Comparison of ENCODE assay signal across 8 mouse cellular contexts in the genomic region with DNA sequence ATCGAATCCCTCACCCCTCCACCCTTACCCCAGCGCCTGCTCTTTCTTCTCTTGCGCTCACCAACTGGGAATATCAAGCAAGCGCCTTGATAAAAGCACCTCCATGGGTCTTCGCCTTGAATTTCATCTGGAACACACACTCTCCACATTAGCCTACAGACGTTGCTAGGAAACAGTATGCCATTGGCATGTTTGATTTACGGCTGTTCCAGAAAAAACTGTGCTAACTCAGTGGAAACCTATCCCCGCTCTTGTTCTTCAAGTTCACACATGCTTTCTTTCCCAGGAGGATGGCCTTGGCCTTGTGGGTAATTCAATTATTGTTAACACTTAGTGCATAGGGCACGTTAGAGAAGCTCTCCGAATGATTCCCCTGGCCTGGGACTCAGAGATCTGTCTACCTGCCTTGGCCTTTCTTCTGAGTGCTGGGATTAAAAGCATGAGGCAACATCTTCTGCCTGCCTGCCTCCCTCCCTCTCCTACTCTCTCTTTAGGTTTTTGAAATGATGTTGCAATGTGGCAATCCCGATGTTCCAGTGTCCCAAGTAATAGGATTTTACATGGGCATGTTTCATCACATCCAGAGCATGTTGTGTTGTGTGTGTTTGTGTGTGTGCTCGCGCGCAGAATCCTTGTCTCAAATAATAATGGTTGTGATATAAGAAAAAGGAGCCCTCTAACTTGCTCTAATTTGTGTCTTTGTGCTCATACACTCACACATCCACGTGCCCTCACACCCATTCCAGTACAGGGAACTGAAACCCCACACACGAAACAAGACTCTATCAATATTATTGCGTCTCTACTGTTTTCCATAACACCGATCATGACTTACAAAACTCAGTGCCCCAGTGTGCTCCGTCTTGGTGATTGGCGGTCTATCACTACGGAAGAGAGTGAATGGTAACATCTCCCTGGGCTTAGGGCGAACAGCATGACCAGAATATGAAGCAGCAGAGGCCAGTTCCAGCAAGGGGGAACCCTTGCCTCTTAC. TPM values are rescaled to one million over a fixed set of nuclear protein-coding genes. Genes with fewer than 3 reads are reported as not detected.
A peak's percentile ranks its signal among the peaks of the same experiment; 100 is the strongest.
DNase-seq lines count a peak whose midpoint lies in the region; ATAC-seq and TF ChIP-seq lines count a peak whose summit lies in the region.

No protein-coding gene starts in this region.

- H3K36me3 ChIP-seq in kidney, postnatal 0 days (ENCODE audit: insufficient read depth, low read length) = peaks cover 5% of the 10 kb centered on the region; the same call in 1 of the 2 replicates
- peaks cover 2% of the 10 kb centered on the region; the same call in 1 of the 2 replicates for H3K36me3 ChIP-seq in limb, embryonic 11.5 days (ENCODE audit: control insufficient read depth, insufficient read depth, low read length)
- peaks cover 8% of the 10 kb centered on the region for H3K36me3 ChIP-seq in neural tube, embryonic 13.5 days

- peaks cover 20% of the 10 kb centered on the region; the same call in 1 of the 2 replicates for H3K4me1 ChIP-seq in kidney, postnatal 0 days (replicated peaks; ENCODE audit: insufficient read depth, low read length)
- H3K4me1 ChIP-seq in limb, embryonic 11.5 days (ENCODE audit: control insufficient read depth, insufficient read depth, low read length) = peaks cover 25% of the 10 kb centered on the region
- H3K4me1 ChIP-seq in neural tube, embryonic 13.5 days (replicated peaks) = peaks cover 49% of the 10 kb centered on the region

- no peak overlapping the region for H3K27ac ChIP-seq in kidney, postnatal 0 days
- H3K27ac ChIP-seq in limb, embryonic 11.5 days (replicated peaks; ENCODE audit: low read depth, low read length) = no peak overlapping the region
- 0 out of 2 replicates have a peak overlapping the region, but pooled peaks have one; percentile 46 for H3K27ac ChIP-seq in neural tube, embryonic 13.5 days (replicated peaks)

- H3K9me3 ChIP-seq in kidney, postnatal 0 days (replicated peaks; ENCODE audit: low read length) = no peaks in the 10 kb centered on the region
- no peaks in the 10 kb centered on the region for H3K9me3 ChIP-seq in limb, embryonic 11.5 days (ENCODE audit: control insufficient read depth, low read length)
- H3K9me3 ChIP-seq in neural tube, embryonic 13.5 days = no peaks in the 10 kb centered on the region

- ATAC-seq in kidney, postnatal 0 days (replicated peaks; ENCODE audit: low FRiP score, low read depth) = no peak
- ATAC-seq in limb, embryonic 11.5 days (ENCODE audit: insufficient number of reproducible peaks, low FRiP score, low TSS enrichment, low read depth) = no peak
- ATAC-seq in neural tube, embryonic 13.5 days (ENCODE audit: low read depth) = no peak

- DNase-seq in kidney, postnatal 0 days (ENCODE audit: low spot score) = peak; percentile 23
- no peak for DNase-seq in kidney, adult 11 months
- peak; percentile 93 for DNase-seq in fat pad, adult 2 months (ENCODE audit: extremely low read depth, low read depth, low spot score)
- DNase-seq in limb, embryonic 11.5 days (ENCODE audit: low spot score) = peak; percentile 40
- DNase-seq in frontal cortex, postnatal 36 days (ENCODE audit: low spot score in 2 of 2) = no peak
- no peak for DNase-seq in testis, postnatal 10 days (ENCODE audit: low spot score)
- no peak for DNase-seq in thymus, postnatal 14 days

- no peak for TF ChIP-seq CTCF in kidney, postnatal 0 days (IDR thresholded peaks at IDR 0.05; ENCODE audit: low read depth)

- no peaks in the 10 kb centered on the region for H3K27me3 ChIP-seq in kidney, postnatal 0 days (ENCODE audit: insufficient read depth, low read length)
- H3K27me3 ChIP-seq in limb, embryonic 11.5 days (ENCODE audit: control insufficient read depth, insufficient read depth, low read length) = no peaks in the 10 kb centered on the region
- peaks cover 5% of the 10 kb centered on the region; the same call in 1 of the 2 replicates for H3K27me3 ChIP-seq in neural tube, embryonic 13.5 days

- no peak overlapping the region for H3K9ac ChIP-seq in kidney, postnatal 0 days (ENCODE audit: low read depth, low read length)
- H3K9ac ChIP-seq in limb, embryonic 11.5 days (ENCODE audit: low read length) = no peak overlapping the region
- peak overlapping the region; percentile 1; the same call in 1 of the 2 replicates for H3K9ac ChIP-seq in neural tube, embryonic 13.5 days

- H3K4me3 ChIP-seq in kidney, postnatal 0 days (replicated peaks; ENCODE audit: low read depth, low read length) = no peak overlapping the region
- no peak overlapping the region for H3K4me3 ChIP-seq in limb, embryonic 11.5 days (ENCODE audit: low read depth, low read length)
- H3K4me3 ChIP-seq in neural tube, embryonic 13.5 days = peak overlapping the region; percentile 56

- WGBS in kidney, postnatal 0 days = 75% methylated on average over 22 of the region's 22 CpGs
- 84% methylated on average over 22 of the region's 22 CpGs for WGBS in limb, embryonic 11.5 days
- WGBS in neural tube, embryonic 13.5 days = 57% methylated on average over 22 of the region's 22 CpGs

- peak overlapping the region; percentile 93 for H3K4me2 ChIP-seq in kidney, postnatal 0 days (ENCODE audit: low read length)
- H3K4me2 ChIP-seq in limb, embryonic 11.5 days (ENCODE audit: low read depth, severe bottlenecking) = no peak overlapping the region
- peak overlapping the region; percentile 90 for H3K4me2 ChIP-seq in neural tube, embryonic 13.5 days

RNA-seq across cellular contexts. Expression of gene Phgdh, which starts 2.8 kb away (rescaled TPM):
- polyA plus RNA-seq in kidney, postnatal 0 days (2015; fragmentation: Nextera tagmentation; extraction: Ambion mirVana) = 312 and 339 TPM in 2 replicates
- 318 and 329 TPM in 2 replicates for polyA plus RNA-seq in limb, embryonic 11.5 days (2014; fragmentation: Nextera tagmentation; extraction: Ambion mirVana)
- polyA plus RNA-seq in neural tube, embryonic 13.5 days (2015; fragmentation: Nextera tagmentation; extraction: Ambion mirVana) = 166 and 171 TPM in 2 replicates

RNA-seq across cellular contexts. Expression of gene Zfp697, which starts 45.3 kb away (rescaled TPM):
- polyA plus RNA-seq in kidney, postnatal 0 days (2015; fragmentation: Nextera tagmentation; extraction: Ambion mirVana) = 19.0 and 19.6 TPM in 2 replicates
- polyA plus RNA-seq in limb, embryonic 11.5 days (2014; fragmentation: Nextera tagmentation; extraction: Ambion mirVana) = 10.4 and 11.0 TPM in 2 replicates
- 12.9 and 14.9 TPM in 2 replicates for polyA plus RNA-seq in neural tube, embryonic 13.5 days (2015; fragmentation: Nextera tagmentation; extraction: Ambion mirVana)

RNA-seq across cellular contexts. Expression of gene Hmgcs2, which starts 56.7 kb away (rescaled TPM):
- polyA plus RNA-seq in kidney, postnatal 0 days (2015; fragmentation: Nextera tagmentation; extraction: Ambion mirVana) = 39.9 and 43.2 TPM in 2 replicates
- 1.1 and 1.4 TPM in 2 replicates for polyA plus RNA-seq in limb, embryonic 11.5 days (2014; fragmentation: Nextera tagmentation; extraction: Ambion mirVana)
- 9.9 and 16.3 TPM in 2 replicates for polyA plus RNA-seq in neural tube, embryonic 13.5 days (2015; fragmentation: Nextera tagmentation; extraction: Ambion mirVana)

Comparison
In these comparisons a context has a peak if more than half of its experiments do, and no peak if none do; other contexts are left out.
1. DNase-seq: peak in kidney, postnatal 0 days (single experiment), fat pad, adult 2 months (single experiment) and limb, embryonic 11.5 days (single experiment); none in kidney, adult 11 months (single experiment), frontal cortex, postnatal 36 days (0 of 2), testis, postnatal 10 days (single experiment) and thymus, postnatal 14 days (single experiment).